Mouse (Mus musculus): ENCODE measurements around the gene Cenpt. TPM values are rescaled to one million over a fixed set of nuclear protein-coding genes. Genes with fewer than 3 reads are reported as not detected.
A peak's percentile ranks its signal among the peaks of the same experiment; 100 is the strongest.
"Not testable (repeated sequence)": the region's sequence is repeated elsewhere in the genome, so short reads cannot be mapped to it uniquely, and the experiment has no call there.

Cenpt gene
- total RNA-seq, 1 experiment from 2014 or later, result 14.3 TPM

GRCm38 (mm10) chr8:105856168-105856835 is 3.2 kb upstream of the Cenpt start:
- no peak for ATAC-seq (replicated peaks in 1 of 2; ENCODE audit: insufficient read depth in 1 of 2, low FRiP score in 2 of 2, low TSS enrichment in 1 of 2, low read depth in 1 of 2, poor library complexity in 2 of 2, severe bottlenecking in 2 of 2)

GRCm38 (mm10) chr8:105855248-105856167 is 2.4 kb upstream of the Cenpt start:
- no peak for ATAC-seq (replicated peaks in 1 of 2; ENCODE audit: insufficient read depth in 1 of 2, low FRiP score in 2 of 2, low TSS enrichment in 1 of 2, low read depth in 1 of 2, poor library complexity in 2 of 2, severe bottlenecking in 2 of 2)

- ATAC-seq (replicated peaks in 1 of 2; ENCODE audit: insufficient read depth in 1 of 2, low FRiP score in 2 of 2, low TSS enrichment in 1 of 2, low read depth in 1 of 2, poor library complexity in 2 of 2, severe bottlenecking in 2 of 2), result peak; percentile 77 to 84
Observed at GRCm38 (mm10) chr8:105854715-105855216, 1.7 kb upstream of the Cenpt start, which contains the start of gene Thap11. Thap11 (plus strand) TSS chr8:105855132.

GRCm38 (mm10) chr8:105854303-105854702 is 1.2 kb upstream of the Cenpt start:
- ATAC-seq (replicated peaks in 1 of 2; ENCODE audit: insufficient read depth in 1 of 2, low FRiP score in 2 of 2, low TSS enrichment in 1 of 2, low read depth in 1 of 2, poor library complexity in 2 of 2, severe bottlenecking in 2 of 2), result no peak

GRCm38 (mm10) chr8:105852146-105852729 is 840 bp downstream of the Cenpt start:
- no peak for ATAC-seq (replicated peaks in 1 of 2; ENCODE audit: insufficient read depth in 1 of 2, low FRiP score in 2 of 2, low TSS enrichment in 1 of 2, low read depth in 1 of 2, poor library complexity in 2 of 2, severe bottlenecking in 2 of 2)

- ATAC-seq (replicated peaks in 1 of 2; ENCODE audit: insufficient read depth in 1 of 2, low FRiP score in 2 of 2, low TSS enrichment in 1 of 2, low read depth in 1 of 2, poor library complexity in 2 of 2, severe bottlenecking in 2 of 2), result peak; percentile 82 to 84
Observed at GRCm38 (mm10) chr8:105851651-105852143, 1.4 kb downstream of the Cenpt start.

GRCm38 (mm10) chr8:105850611-105851010 is 2.5 kb downstream of the Cenpt start:
- no peak for ATAC-seq (replicated peaks in 1 of 2; ENCODE audit: insufficient read depth in 1 of 2, low FRiP score in 2 of 2, low TSS enrichment in 1 of 2, low read depth in 1 of 2, poor library complexity in 2 of 2, severe bottlenecking in 2 of 2)

GRCm38 (mm10) chr8:105850014-105850413 is 3.1 kb downstream of the Cenpt start:
- ATAC-seq (replicated peaks in 1 of 2; ENCODE audit: insufficient read depth in 1 of 2, low FRiP score in 2 of 2, low TSS enrichment in 1 of 2, low read depth in 1 of 2, poor library complexity in 2 of 2, severe bottlenecking in 2 of 2), result no peak

- ATAC-seq (replicated peaks in 1 of 2; ENCODE audit: insufficient read depth in 1 of 2, low FRiP score in 2 of 2, low TSS enrichment in 1 of 2, low read depth in 1 of 2, poor library complexity in 2 of 2, severe bottlenecking in 2 of 2), result peak; percentile 58 to 59
Observed at GRCm38 (mm10) chr8:105846678-105847077, 6.4 kb downstream of the Cenpt start.

- ATAC-seq (replicated peaks in 1 of 2; ENCODE audit: insufficient read depth in 1 of 2, low FRiP score in 2 of 2, low TSS enrichment in 1 of 2, low read depth in 1 of 2, poor library complexity in 2 of 2, severe bottlenecking in 2 of 2), result no peak
Observed at GRCm38 (mm10) chr8:105839209-105839608, 13.9 kb downstream of the Cenpt start.

- no peak for ATAC-seq (replicated peaks in 1 of 2; ENCODE audit: insufficient read depth in 1 of 2, low FRiP score in 2 of 2, low TSS enrichment in 1 of 2, low read depth in 1 of 2, poor library complexity in 2 of 2, severe bottlenecking in 2 of 2)
Observed at GRCm38 (mm10) chr8:105836991-105837390, 16.1 kb downstream of the Cenpt start.

- peak; percentile 87 to 95 for ATAC-seq (replicated peaks in 1 of 2; ENCODE audit: insufficient read depth in 1 of 2, low FRiP score in 2 of 2, low TSS enrichment in 1 of 2, low read depth in 1 of 2, poor library complexity in 2 of 2, severe bottlenecking in 2 of 2)
Observed at GRCm38 (mm10) chr8:105835318-105835717, 17.8 kb downstream of the Cenpt start.

GRCm38 (mm10) chr8:105833740-105834139 is 19.3 kb downstream of the Cenpt start:
- not testable (repeated sequence) for ATAC-seq (replicated peaks in 1 of 2; ENCODE audit: insufficient read depth in 1 of 2, low FRiP score in 2 of 2, low TSS enrichment in 1 of 2, low read depth in 1 of 2, poor library complexity in 2 of 2, severe bottlenecking in 2 of 2)

GRCm38 (mm10) chr8:105826861-105827848 is 25.9 kb downstream of the Cenpt start, which contains the start of the genes Ranbp10 and Tsnaxip1:
Ranbp10 (minus strand) TSS chr8:105827350.
Tsnaxip1 (plus strand) TSS chr8:105827731.
- ATAC-seq (replicated peaks in 1 of 2; ENCODE audit: insufficient read depth in 1 of 2, low FRiP score in 2 of 2, low TSS enrichment in 1 of 2, low read depth in 1 of 2, poor library complexity in 2 of 2, severe bottlenecking in 2 of 2), result peak; percentile 96

GRCm38 (mm10) chr8:105826379-105826778 is 26.7 kb downstream of the Cenpt start:
- ATAC-seq (replicated peaks in 1 of 2; ENCODE audit: insufficient read depth in 1 of 2, low FRiP score in 2 of 2, low TSS enrichment in 1 of 2, low read depth in 1 of 2, poor library complexity in 2 of 2, severe bottlenecking in 2 of 2), result no peak

- no peak for ATAC-seq (replicated peaks in 1 of 2; ENCODE audit: insufficient read depth in 1 of 2, low FRiP score in 2 of 2, low TSS enrichment in 1 of 2, low read depth in 1 of 2, poor library complexity in 2 of 2, severe bottlenecking in 2 of 2)
Observed at GRCm38 (mm10) chr8:105825506-105825905, 27.6 kb downstream of the Cenpt start.

Measured in hematopoietic stem cell, adult 5-6 weeks (primary cell).